Mouse (Mus musculus): ENCODE data around the gene Gjb4. TPM values are rescaled to one million over a fixed set of nuclear protein-coding genes. Genes with fewer than 3 reads are reported as not detected.

The Gjb4 gene
- polyA plus RNA-seq (2017; shearing (Covaris generic)) = not detected

- ATAC-seq = no peak
These were observed at the start of gene Gjb4 for GRCm38 (mm10) chr4:127353951-127354438. Gene Gjb4 (minus strand): TSS chr4:127354081.

- ATAC-seq = no peak
These were observed 48.7 kb upstream of the Gjb4 start for GRCm38 (mm10) chr4:127402614-127403013.

- no peak for ATAC-seq
These were observed 48.3 kb upstream of the Gjb4 start for GRCm38 (mm10) chr4:127402166-127402565.

GRCm38 (mm10) chr4:127400165-127401145, 46.6 kb upstream of the Gjb4 start:
- no peak for ATAC-seq

GRCm38 (mm10) chr4:127395591-127395990, 41.7 kb upstream of the Gjb4 start:
- ATAC-seq = no peak

GRCm38 (mm10) chr4:127389645-127390044, 35.8 kb upstream of the Gjb4 start:
- no peak for ATAC-seq

- no peak for ATAC-seq
These were observed 23.5 kb upstream of the Gjb4 start for GRCm38 (mm10) chr4:127377344-127377743.

- ATAC-seq = no peak
These were observed 21.8 kb upstream of the Gjb4 start for GRCm38 (mm10) chr4:127375541-127376177.

- no peak for ATAC-seq
These were observed 20.8 kb upstream of the Gjb4 start for GRCm38 (mm10) chr4:127374645-127375044.

GRCm38 (mm10) chr4:127373491-127373890, 19.6 kb upstream of the Gjb4 start:
- no peak for ATAC-seq

- no peak for ATAC-seq
These were observed 17.7 kb upstream of the Gjb4 start for GRCm38 (mm10) chr4:127371546-127371945.

- no peak for ATAC-seq
These were observed 16.6 kb upstream of the Gjb4 start for GRCm38 (mm10) chr4:127370447-127370846.

GRCm38 (mm10) chr4:127368379-127368973, 14.6 kb upstream of the Gjb4 start:
- no peak for ATAC-seq

GRCm38 (mm10) chr4:127365834-127366233, 12.0 kb upstream of the Gjb4 start:
- ATAC-seq = no peak

- ATAC-seq = no peak
These were observed 11.6 kb upstream of the Gjb4 start for GRCm38 (mm10) chr4:127365433-127365832.

- no peak for ATAC-seq
These were observed 10.6 kb upstream of the Gjb4 start for GRCm38 (mm10) chr4:127364431-127364830.

GRCm38 (mm10) chr4:127363331-127363730, 9.4 kb upstream of the Gjb4 start:
- no peak for ATAC-seq

- ATAC-seq = no peak
These were observed 8.6 kb upstream of the Gjb4 start for GRCm38 (mm10) chr4:127362520-127362919.

- no peak for ATAC-seq
These were observed 4.1 kb upstream of the Gjb4 start, which contains the start of gene Gjb5 for GRCm38 (mm10) chr4:127358018-127358417. Gene Gjb5 (minus strand): TSS chr4:127358181.

- no peak for ATAC-seq
These were observed 915 bp upstream of the Gjb4 start for GRCm38 (mm10) chr4:127354506-127355485.

- no peak for ATAC-seq
These were observed 1.3 kb downstream of the Gjb4 start for GRCm38 (mm10) chr4:127352594-127352993.

Data from activated CD4-positive, CD25-positive, alpha-beta regulatory T cell, adult 4 months (primary cell).